Mouse (Mus musculus) liver, embryonic 13.5 days (tissue): ENCODE measurements around the gene Hs3st2. TPM values are rescaled to one million over a fixed set of nuclear protein-coding genes. Genes with fewer than 3 reads are reported as not detected.

Experiments used
- ATAC-seq: fragments of 200-750 bp; cut with Nextera tagmentation; 2 replicates; pipeline ENCODE4 v1.8.0; 2017; ENCODE audit warnings: low read depth, mild to moderate bottlenecking, moderate number of reproducible peaks, moderate library complexity
- DNase-seq: peaks from one replicate; pipeline ENCODE4 v3.0.0; 2022
- H3K27ac ChIP-seq: fragments of 300-500 bp; sonication (generic); 2 replicates; pipeline ENCODE4 v1.5.1; 2015; ENCODE audit warnings: moderate library complexity, mild to moderate bottlenecking, inconsistent platforms
- H3K27me3 ChIP-seq: fragments of 300-500 bp; sonication (generic); 2 replicates; pipeline ENCODE4 v1.6.1; 2015; ENCODE audit warnings: mild to moderate bottlenecking, inconsistent platforms
- H3K36me3 ChIP-seq: fragments of 300-500 bp; sonication (generic); 2 replicates; pipeline ENCODE4 v1.6.1; 2015; ENCODE audit warnings: mild to moderate bottlenecking, inconsistent platforms
- H3K4me1 ChIP-seq: fragments of 300-500 bp; sonication (generic); replicated peaks from 2 replicates; pipeline ENCODE4 v1.6.1; 2015; ENCODE audit warnings: inconsistent platforms
- H3K4me2 ChIP-seq: fragments of 300-500 bp; sonication (generic); 2 replicates; pipeline ENCODE4 v1.6.1; 2015; ENCODE audit warnings: inconsistent platforms, mild to moderate bottlenecking, moderate library complexity
- H3K4me3 ChIP-seq: fragments of 300-500 bp; sonication (generic); replicated peaks from 2 replicates; pipeline ENCODE4 v1.5.1; 2015; ENCODE audit warnings: mild to moderate bottlenecking, inconsistent platforms
- H3K9ac ChIP-seq: fragments of 300-500 bp; sonication (generic); 2 replicates; pipeline ENCODE4 v1.6.1; 2015; ENCODE audit warnings: mild to moderate bottlenecking, inconsistent platforms
- H3K9me3 ChIP-seq: fragments of 300-500 bp; sonication (generic); replicated peaks from 2 replicates; pipeline ENCODE4 v1.6.1; 2016; ENCODE audit warnings: inconsistent platforms
- WGBS: fragments of 180-500 bp; shearing (Covaris S2); methylation state at CpG from one replicate; pipeline ENCODE4 v1.1.7; 2015; ENCODE audit not compliant: insufficient replicate concordance; 5-methylcytosine and 5-hydroxymethylcytosine counted together
- polyA plus RNA-seq: library from polyadenylated mRNA; unstranded; fragments of >200 nt; fragmentation: Nextera tagmentation; extraction: Ambion mirVana; gene quantifications from 2 replicates; pipeline ENCODE4 v1.2.1, GENCODE M21; 2015

Hs3st2 gene
- polyA plus RNA-seq, 1 experiment from 2014 or later, result 0.09 TPM

- H3K27me3 ChIP-seq, result peaks cover 35% of the 10 kb centered on the region
- no peak overlapping the region for H3K9ac ChIP-seq
- no peak for ATAC-seq
- no peak for DNase-seq
- 54% methylated on average over 1 of the region's 1 CpGs for WGBS
- H3K27ac ChIP-seq, result no peak overlapping the region
- no peak overlapping the region for H3K4me2 ChIP-seq
- H3K4me3 ChIP-seq, result no peak overlapping the region
- H3K4me1 ChIP-seq, result no peaks in the 10 kb centered on the region
- no peaks in the 10 kb centered on the region for H3K36me3 ChIP-seq
- no peaks in the 10 kb centered on the region for H3K9me3 ChIP-seq
Observed at GRCm38 (mm10) chr7:121393884-121394283, 2.2 kb downstream of the Hs3st2 start.

GRCm38 (mm10) chr7:121394875-121395274 is 3.2 kb downstream of the Hs3st2 start:
- Histone ChIP-seq H3K36me3 (no peaks in the 10 kb centered on the region), H3K4me2 (no peak overlapping the region), H3K4me3 (no peak overlapping the region), H3K27ac (no peak overlapping the region), H3K9me3 (no peaks in the 10 kb centered on the region), H3K27me3 (peaks cover 35% of the 10 kb centered on the region), H3K9ac (no peak overlapping the region), H3K4me1 (no peaks in the 10 kb centered on the region)
- DNase-seq (no peak), ATAC-seq (no peak)
- whole genome bisulfite sequencing, result 60% methylated on average over 2 of the region's 2 CpGs

- no peak for ATAC-seq
- whole genome bisulfite sequencing, result 61% methylated on average over 11 of the region's 11 CpGs
- H3K36me3 ChIP-seq, result no peaks in the 10 kb centered on the region
Observed at GRCm38 (mm10) chr7:121410716-121411506, 19.3 kb downstream of the Hs3st2 start.

GRCm38 (mm10) chr7:121411507-121411898 is 19.8 kb downstream of the Hs3st2 start:
- Histone ChIP-seq H3K36me3 (no peaks in the 10 kb centered on the region), H3K9ac (no peak overlapping the region), H3K4me3 (no peak overlapping the region), H3K27me3 (no peaks in the 10 kb centered on the region), H3K4me2 (no peak overlapping the region), H3K4me1 (no peaks in the 10 kb centered on the region), H3K9me3 (no peaks in the 10 kb centered on the region), H3K27ac (no peak overlapping the region)
- whole genome bisulfite sequencing, result 64% methylated on average over 7 of the region's 7 CpGs
- ATAC-seq (no peak), DNase-seq (no peak)

More at GRCm38 (mm10) chr7:121410716-121411506, 19.3 kb downstream of the Hs3st2 start:
- Histone ChIP-seq H3K4me1 (no peaks in the 10 kb centered on the region), H3K27me3 (no peaks in the 10 kb centered on the region), H3K9ac (no peak overlapping the region), H3K9me3 (no peaks in the 10 kb centered on the region), H3K4me3 (no peak overlapping the region), H3K4me2 (no peak overlapping the region), H3K27ac (no peak overlapping the region)
- no peak for DNase-seq

- H3K4me2 ChIP-seq, result no peak overlapping the region
- no peak overlapping the region for H3K27ac ChIP-seq
- H3K27me3 ChIP-seq, result no peaks in the 10 kb centered on the region
- H3K36me3 ChIP-seq, result no peaks in the 10 kb centered on the region
- H3K4me1 ChIP-seq, result no peaks in the 10 kb centered on the region
- H3K9me3 ChIP-seq, result no peaks in the 10 kb centered on the region
- H3K4me3 ChIP-seq, result no peak overlapping the region
- DNase-seq (no peak), ATAC-seq (no peak)
- 75% methylated on average over 6 of the region's 6 CpGs for WGBS
- H3K9ac ChIP-seq, result no peak overlapping the region
Observed at GRCm38 (mm10) chr7:121436884-121437283, 45.2 kb downstream of the Hs3st2 start.

GRCm38 (mm10) chr7:121441186-121441585 is 49.5 kb downstream of the Hs3st2 start:
- Histone ChIP-seq H3K4me3 (no peak overlapping the region), H3K9me3 (no peaks in the 10 kb centered on the region), H3K4me2 (no peak overlapping the region), H3K27me3 (no peaks in the 10 kb centered on the region), H3K36me3 (no peaks in the 10 kb centered on the region), H3K4me1 (no peaks in the 10 kb centered on the region), H3K9ac (no peak overlapping the region), H3K27ac (no peak overlapping the region)
- 48% methylated on average over 5 of the region's 5 CpGs for WGBS
- ATAC-seq (no peak), DNase-seq (no peak)

- 56% methylated on average over 7 of the region's 7 CpGs for WGBS
- no peak overlapping the region for H3K4me3 ChIP-seq
- H3K4me1 ChIP-seq, result no peaks in the 10 kb centered on the region
- H3K9ac ChIP-seq, result no peak overlapping the region
- H3K27ac ChIP-seq, result no peak overlapping the region
- DNase-seq (no peak), ATAC-seq (no peak)
- no peaks in the 10 kb centered on the region for H3K36me3 ChIP-seq
- no peaks in the 10 kb centered on the region for H3K9me3 ChIP-seq
- no peak overlapping the region for H3K4me2 ChIP-seq
- H3K27me3 ChIP-seq, result no peaks in the 10 kb centered on the region
Observed at GRCm38 (mm10) chr7:121444336-121444735, 52.7 kb downstream of the Hs3st2 start.

- Histone ChIP-seq H3K27me3 (no peaks in the 10 kb centered on the region), H3K4me3 (no peak overlapping the region), H3K36me3 (no peaks in the 10 kb centered on the region), H3K4me1 (no peaks in the 10 kb centered on the region), H3K4me2 (no peak overlapping the region), H3K9ac (no peak overlapping the region), H3K9me3 (no peaks in the 10 kb centered on the region), H3K27ac (no peak overlapping the region)
- ATAC-seq, result no peak
- DNase-seq, result no peak
- WGBS, result 30% methylated on average over 4 of the region's 4 CpGs
Observed at GRCm38 (mm10) chr7:121446281-121446680, 54.6 kb downstream of the Hs3st2 start.

GRCm38 (mm10) chr7:121450951-121451843 is 59.5 kb downstream of the Hs3st2 start:
- no peaks in the 10 kb centered on the region for H3K4me1 ChIP-seq
- DNase-seq (no peak), ATAC-seq (no peak)
- no peaks in the 10 kb centered on the region for H3K27me3 ChIP-seq
- no peak overlapping the region for H3K4me3 ChIP-seq
- H3K4me2 ChIP-seq, result no peak overlapping the region
- no peaks in the 10 kb centered on the region for H3K9me3 ChIP-seq
- 55% methylated on average over 13 of the region's 13 CpGs for WGBS
- no peak overlapping the region for H3K9ac ChIP-seq
- H3K27ac ChIP-seq, result no peak overlapping the region
- H3K36me3 ChIP-seq, result no peaks in the 10 kb centered on the region

- 38% methylated on average over 1 of the region's 1 CpGs for WGBS
- DNase-seq, result no peak
Observed at GRCm38 (mm10) chr7:121456716-121457115, 65.1 kb downstream of the Hs3st2 start.

GRCm38 (mm10) chr7:121458075-121458474 is 66.4 kb downstream of the Hs3st2 start:
- 27% methylated on average over 3 of the region's 3 CpGs for WGBS
- no peaks in the 10 kb centered on the region for H3K27me3 ChIP-seq
- no peak overlapping the region for H3K27ac ChIP-seq
- H3K36me3 ChIP-seq, result no peaks in the 10 kb centered on the region
- H3K4me1 ChIP-seq, result no peaks in the 10 kb centered on the region
- no peak overlapping the region for H3K9ac ChIP-seq
- H3K4me3 ChIP-seq, result no peak overlapping the region
- DNase-seq (no peak), ATAC-seq (no peak)
- H3K9me3 ChIP-seq, result no peaks in the 10 kb centered on the region
- H3K4me2 ChIP-seq, result no peak overlapping the region

More at GRCm38 (mm10) chr7:121456716-121457115, 65.1 kb downstream of the Hs3st2 start:
- ATAC-seq, result no peak
- no peaks in the 10 kb centered on the region for H3K36me3 ChIP-seq
- no peak overlapping the region for H3K4me3 ChIP-seq
- H3K27ac ChIP-seq, result no peak overlapping the region
- H3K4me1 ChIP-seq, result no peaks in the 10 kb centered on the region
- H3K4me2 ChIP-seq, result no peak overlapping the region
- H3K27me3 ChIP-seq, result no peaks in the 10 kb centered on the region
- H3K9ac ChIP-seq, result no peak overlapping the region
- no peaks in the 10 kb centered on the region for H3K9me3 ChIP-seq
